Mouse (Mus musculus) heart, adult 8-10 months (tissue): ENCODE data around the gene Kcnk7. TPM values are rescaled to one million over a fixed set of nuclear protein-coding genes. Genes with fewer than 3 reads are reported as not detected.

Experiments used
- DNase-seq: peaks from one replicate; pipeline ENCODE4 v3.0.0; 2022; ENCODE audit warnings: low spot score
- total RNA-seq, 4 experiments: library from RNA; stranded (reverse); gene quantifications; 2 replicates each; pipeline ENCODE4 v1.2.4; 2022

Gene Kcnk7
- total RNA-seq, 4 experiments from 2014 or later: not detected

GRCm38 (mm10) chr19:5689565-5690342, 14.4 kb upstream of the Kcnk7 start:
- DNase-seq: peak; percentile 93

- DNase-seq: no peak
These were observed 13.8 kb upstream of the Kcnk7 start for GRCm38 (mm10) chr19:5690343-5690735.

GRCm38 (mm10) chr19:5691601-5692000, 12.6 kb upstream of the Kcnk7 start:
- DNase-seq: no peak

GRCm38 (mm10) chr19:5692086-5692912, 11.9 kb upstream of the Kcnk7 start:
- peak; percentile 87 for DNase-seq

- no peak for DNase-seq
These were observed 11.2 kb upstream of the Kcnk7 start for GRCm38 (mm10) chr19:5692913-5693396.

DNA sequence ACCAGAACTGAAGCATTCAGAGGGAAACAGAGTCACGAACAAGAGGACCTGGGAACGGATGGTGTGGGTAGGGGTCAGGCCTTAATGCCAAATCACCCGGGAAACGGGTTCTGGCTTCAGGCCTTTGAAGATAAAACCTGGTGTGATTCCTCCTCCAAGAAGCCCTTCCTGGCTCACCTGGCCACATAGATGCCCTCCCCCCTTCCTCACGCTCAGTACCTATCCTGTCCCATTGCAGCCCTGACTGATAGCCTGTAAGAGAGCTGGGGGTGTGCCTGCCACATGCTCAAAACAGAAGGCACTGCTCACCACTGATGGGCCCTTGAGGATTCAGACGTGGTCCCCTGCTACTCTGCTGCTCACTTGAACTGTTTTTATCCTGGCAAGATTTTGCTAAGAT, 10.4 kb upstream of the Kcnk7 start:
- DNase-seq: no peak

DNA sequence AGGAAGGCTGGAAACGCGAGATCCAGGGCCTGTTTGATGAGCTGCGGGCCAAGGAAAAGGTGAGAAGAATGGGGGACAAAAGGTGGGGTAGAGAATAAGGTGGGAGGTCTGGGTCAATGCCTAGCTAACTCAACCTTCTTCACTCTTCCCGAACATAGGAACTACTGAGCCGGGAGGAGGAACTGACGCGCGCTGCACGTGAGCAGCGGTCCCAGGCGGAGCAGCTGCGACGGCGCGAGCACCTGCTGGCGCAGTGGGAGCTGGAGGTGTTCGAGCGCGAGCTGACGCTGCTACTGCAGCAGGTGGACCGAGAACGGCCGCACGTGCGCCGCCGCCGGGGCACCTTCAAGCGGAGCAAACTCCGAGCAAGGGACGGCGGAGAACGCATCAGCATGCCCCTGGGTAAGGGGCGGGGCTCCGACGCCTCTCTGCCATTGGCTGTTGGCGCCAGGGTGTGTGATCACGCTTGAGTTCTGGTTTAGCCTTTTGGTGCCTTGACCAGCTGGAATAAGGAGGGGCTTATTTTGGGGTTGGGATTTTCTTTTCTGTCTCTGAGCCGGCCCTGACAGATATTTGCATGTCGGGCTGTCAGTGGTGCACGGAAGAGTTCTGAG, 8.2 kb upstream of the Kcnk7 start:
- DNase-seq: no peak

DNA sequence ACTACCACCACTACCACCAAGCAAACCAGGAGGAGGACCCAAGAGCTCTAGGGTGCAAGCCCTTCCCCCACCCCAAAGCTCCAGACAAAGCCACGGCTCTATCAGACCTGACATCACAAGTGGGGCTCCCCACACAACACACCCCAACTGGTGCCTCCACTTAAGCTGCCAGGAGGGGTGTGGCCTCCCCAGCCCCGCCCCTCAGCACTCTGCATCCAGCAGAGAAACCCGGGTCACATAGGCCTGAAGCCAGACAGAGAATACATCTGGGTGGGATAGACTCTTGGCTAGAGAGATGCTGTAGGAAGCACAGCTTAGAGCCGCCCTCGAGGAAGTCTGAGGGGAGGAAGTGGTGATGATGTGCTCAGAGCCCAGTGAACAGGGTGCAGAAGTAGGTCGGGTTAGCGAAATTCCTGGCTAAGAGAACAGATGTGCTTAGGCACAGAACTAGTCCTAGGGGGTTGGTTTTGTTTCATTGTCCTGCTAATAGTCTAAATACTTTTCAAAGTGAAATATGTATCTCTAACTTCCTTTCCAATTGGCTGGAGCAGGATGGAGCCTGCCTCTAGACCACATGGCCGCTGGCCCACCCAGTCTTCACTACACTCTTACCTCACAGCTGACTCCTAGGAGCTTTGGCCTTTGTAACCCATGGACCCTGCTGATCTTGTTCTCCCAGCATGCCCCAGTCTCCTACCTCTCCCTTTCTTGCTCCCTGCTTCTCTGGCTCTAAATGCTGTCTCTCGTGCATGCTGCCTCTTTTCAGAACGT, 819 bp downstream of the Kcnk7 start:
- no peak for DNase-seq

- no peak for DNase-seq
These were observed 5.9 kb downstream of the Kcnk7 start for GRCm38 (mm10) chr19:5710068-5710467.

- no peak for DNase-seq
These were observed 6.4 kb downstream of the Kcnk7 start for GRCm38 (mm10) chr19:5710581-5710980.

DNA sequence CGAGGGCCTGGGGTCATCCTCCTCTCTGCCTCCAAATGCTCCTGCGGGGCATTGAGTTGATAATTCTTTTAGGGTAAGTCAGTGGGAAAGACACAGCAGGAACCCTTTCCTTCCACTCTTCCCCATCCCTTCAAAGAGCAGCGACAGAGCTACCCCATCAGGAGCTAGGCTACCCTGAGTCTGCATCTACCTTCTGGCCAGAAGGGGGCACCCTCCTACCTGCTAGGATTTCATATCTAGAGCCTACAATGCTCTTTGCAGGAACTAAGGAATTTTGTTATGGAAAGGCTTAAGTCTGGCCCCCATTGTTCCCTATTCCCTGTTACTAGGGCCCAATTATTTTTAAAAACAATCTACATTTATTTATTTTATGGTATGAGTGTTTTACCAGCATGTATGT, 7.1 kb downstream of the Kcnk7 start:
- peak; percentile 67 for DNase-seq

DNA sequence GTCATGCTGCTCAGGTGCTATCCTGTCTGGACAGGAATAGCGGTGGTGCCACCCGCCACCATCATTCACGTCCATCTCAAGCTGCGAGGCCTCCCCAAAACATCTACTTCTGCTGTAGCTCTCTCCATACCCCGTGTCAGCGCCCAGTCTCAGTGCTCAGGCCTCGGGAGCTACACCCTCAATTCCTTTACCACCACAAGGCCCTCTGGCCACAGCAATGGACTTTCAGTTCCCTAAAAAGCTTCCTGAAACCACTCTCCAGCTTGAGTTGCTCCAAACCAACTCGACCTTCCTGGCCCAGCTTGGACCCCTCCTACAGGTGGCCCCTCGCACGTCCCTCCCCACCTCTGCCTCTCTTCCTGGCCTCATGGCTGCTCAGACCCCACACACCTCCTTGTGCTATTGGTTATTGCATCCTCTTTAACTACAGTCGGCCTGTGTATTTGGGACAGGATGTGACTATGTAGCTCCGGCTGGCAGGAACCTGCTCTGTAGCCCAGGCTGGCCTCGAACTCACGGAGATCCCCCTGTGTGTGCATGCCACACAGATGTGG, 7.8 kb downstream of the Kcnk7 start:
- DNase-seq: no peak

GRCm38 (mm10) chr19:5713255-5713654, 9.1 kb downstream of the Kcnk7 start:
- DNase-seq: no peak

DNA sequence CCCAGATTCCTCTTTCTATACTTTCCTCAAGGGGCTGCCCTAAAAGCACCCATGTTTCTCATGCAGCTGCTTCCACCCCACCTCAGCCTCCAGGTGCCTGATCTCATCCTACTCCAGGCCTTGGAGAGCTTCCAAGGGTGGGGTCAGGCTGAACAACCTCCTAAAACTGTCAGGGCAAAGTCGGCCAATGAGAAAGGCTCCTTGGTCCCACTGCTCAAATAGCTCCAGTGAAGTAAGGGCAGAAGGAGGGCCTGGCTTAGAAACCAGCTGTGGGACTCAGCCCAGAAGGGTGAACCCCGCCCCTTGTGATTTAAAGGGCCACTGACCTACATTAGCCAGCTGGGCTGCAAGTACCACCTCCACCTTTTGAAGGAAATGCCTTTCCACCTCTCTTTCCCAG, 9.6 kb downstream of the Kcnk7 start:
- DNase-seq: peak; percentile 84

GRCm38 (mm10) chr19:5715793-5716688, 11.9 kb downstream of the Kcnk7 start:
- DNase-seq: no peak

GRCm38 (mm10) chr19:5716955-5717354, 12.8 kb downstream of the Kcnk7 start:
- DNase-seq: no peak

GRCm38 (mm10) chr19:5721233-5721632, 17.1 kb downstream of the Kcnk7 start:
- no peak for DNase-seq

DNA sequence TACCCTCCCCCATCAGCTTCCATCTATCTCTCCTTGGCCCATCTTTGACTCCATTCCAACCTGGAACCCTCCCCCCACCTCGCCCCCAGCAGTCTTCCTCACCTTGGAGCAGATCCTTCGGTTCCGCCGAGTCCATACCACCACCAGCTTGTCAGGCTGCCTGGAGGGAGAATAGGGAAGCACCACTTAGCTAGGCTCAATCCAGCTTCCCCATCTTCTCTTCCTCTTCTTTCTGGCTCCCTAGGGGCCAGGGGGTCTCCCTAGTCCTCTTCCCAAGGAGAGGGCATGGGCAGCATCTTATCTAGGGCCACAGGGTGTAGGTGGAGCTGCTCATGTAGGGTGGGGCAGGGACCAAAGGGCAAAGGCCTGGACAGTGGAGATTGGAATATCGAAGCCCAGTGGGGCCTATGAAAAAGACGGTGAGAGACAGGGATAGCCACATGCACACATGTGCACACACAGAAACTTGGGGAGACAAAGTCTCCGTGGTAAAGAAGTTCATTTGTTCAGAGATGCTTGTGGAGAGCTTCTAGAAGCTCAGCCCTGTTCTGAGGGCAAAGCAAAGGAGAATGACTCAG, 18.8 kb downstream of the Kcnk7 start:
- no peak for DNase-seq

GRCm38 (mm10) chr19:5723934-5724548, 19.9 kb downstream of the Kcnk7 start:
- DNase-seq: no peak
